Mouse (Mus musculus) c-Kit-positive CD71-positive TER-119-negative erythroid progenitor cells, embryonic 14.5 days (primary cell): Measurements from ENCODE around the gene Usp39.

ENCODE experiments used
- DNase-seq: peaks from one replicate; pipeline ENCODE4 v3.0.0-alpha.2; 2013; ENCODE audit warnings: low read depth

Gene Usp39

DNA sequence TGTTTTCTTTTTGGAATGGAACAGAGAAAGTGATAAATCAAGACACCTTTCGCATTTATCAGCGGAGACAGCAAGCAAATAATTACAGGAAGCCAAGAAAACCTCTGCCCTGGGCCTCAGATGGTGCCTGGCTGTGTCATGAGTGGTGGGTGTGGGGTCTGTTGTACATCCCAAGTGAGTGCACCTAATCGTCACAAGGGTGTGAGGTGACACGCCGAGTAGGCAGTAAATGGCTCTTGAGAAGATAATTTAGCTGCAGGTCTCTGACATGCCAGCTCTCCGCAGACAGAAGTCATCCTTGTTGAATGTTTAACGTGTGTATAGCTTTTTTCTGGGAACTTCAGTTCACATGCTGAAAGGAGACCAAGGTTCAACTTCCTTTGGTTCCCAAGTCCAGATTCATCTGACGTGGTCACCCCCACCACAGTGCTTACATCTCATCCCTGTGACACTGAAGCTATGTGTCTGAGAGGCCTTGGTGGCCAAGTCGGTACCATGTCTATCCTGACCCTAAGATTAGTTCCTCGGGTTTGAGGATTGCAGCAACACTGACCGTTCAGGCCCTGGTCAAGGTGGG is 42.5 kb downstream of the Usp39 start:
- no peak for DNase-seq

DNA sequence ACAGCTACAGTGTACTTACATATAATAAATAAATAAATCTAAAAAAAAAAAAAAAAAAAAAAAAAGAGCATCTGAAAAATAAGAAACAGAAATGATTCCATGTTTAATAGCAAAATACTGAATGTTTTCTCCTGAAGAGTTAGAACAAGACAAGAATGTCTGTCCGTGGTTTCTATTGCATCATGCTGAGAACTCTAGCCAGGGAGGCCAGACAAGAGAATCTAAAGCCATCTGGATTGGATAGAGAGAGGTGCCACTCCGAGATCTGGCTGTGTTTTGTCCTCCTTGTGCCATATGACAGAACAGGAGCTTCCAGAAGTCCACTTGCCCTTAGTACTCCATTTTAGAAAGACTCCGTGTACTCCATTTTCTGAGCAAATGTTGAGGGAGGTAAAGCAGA is 47.2 kb downstream of the Usp39 start:
- DNase-seq, result no peak

DNA sequence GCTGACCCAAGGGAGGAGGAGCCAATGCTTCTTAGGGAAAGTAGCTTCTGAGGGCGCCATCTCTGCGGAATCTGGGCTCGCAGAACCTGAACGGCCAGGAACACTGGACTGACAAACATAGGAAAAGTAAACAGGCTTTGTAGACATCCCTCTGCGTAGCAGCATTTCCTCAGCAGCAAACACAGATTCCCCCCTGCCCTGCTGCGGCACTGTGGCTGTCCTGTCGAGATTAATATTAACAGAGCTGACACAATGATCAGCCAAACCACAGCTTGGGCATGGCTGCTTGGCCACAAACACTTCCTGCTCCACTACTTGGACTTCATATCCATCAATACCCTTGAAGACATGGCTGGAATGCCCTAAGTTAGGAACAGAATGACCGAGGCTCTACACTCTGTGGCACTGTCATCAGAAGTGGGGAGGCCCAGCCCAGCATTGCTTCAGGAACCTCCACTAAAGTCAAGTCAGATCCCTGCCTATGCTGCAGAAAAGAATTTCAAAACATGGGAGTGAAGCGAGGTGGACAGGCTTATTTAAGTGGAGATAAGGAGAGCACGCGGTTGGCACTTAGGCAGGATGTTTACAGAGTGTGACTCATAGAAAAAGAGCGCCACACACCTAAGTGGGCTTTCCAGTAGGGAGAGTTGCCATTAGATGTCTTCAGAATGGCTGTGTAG is 51.9 kb downstream of the Usp39 start:
- DNase-seq, result no peak

DNA sequence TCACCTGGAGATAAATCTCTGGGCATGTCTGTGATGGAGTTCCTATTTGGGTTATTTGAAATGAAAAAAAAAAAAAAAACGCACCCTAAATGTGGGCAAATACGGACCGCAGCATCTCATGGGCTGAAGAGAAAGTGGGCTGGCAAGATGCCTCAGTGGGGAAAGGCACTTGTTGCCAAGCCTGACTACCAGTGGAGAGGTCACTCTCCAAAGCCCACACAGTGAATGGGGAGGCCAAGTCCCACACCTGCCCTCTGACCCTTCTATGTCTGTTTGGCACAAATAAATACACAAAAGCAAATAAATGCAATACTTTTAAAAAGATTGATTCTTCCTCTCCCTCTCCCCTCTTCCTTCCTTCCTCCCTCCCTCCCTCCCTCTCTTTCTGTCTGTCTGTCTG is 55.5 kb downstream of the Usp39 start:
- no peak for DNase-seq

DNA sequence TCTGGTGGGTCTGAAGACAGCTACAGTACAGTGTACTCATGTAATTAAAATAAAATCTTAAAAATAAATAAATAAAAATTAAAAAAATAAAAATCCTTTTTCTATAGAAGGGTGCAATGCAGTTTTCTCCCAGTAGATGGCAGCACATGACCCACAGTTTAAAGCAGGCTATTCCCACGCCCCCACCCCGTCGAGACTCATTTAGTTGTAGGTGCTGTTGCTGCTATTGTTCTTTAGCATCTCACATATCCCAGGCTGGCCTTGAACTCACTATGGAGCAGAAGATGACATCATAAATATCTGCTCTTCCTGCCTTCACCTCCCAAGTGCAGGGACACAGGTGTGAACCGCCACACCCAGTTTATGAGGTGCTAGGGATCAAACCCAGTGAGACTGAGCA is 61.1 kb downstream of the Usp39 start:
- no peak for DNase-seq

DNA sequence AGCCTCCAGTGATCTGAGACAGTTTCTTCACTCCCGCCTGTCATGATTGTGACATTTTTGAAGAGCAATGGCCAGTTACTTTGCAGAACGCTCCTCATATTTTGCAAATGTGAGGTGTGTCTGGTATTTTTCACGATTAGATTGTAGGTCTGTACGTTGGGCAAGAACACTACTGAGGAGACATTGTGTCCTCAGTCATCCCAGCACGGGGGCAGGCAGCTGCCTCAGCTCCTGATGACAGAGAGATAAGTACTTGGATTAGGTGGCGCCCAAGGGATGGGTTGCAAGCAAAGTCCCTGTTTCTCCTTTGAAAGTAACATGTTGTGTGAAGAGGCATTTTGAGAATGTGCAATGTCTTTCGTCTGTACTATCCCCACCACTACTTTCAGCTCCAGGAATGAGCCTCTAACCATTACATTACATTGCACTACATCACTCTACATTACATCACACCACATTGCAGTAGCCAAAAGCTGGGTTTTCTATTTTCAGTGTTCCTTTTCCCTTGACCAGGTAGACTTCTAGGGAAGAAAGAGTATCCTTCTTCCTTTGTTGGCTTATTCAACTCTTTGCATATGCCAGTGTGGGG is 64.5 kb downstream of the Usp39 start:
- peak; percentile 48 for DNase-seq

DNA sequence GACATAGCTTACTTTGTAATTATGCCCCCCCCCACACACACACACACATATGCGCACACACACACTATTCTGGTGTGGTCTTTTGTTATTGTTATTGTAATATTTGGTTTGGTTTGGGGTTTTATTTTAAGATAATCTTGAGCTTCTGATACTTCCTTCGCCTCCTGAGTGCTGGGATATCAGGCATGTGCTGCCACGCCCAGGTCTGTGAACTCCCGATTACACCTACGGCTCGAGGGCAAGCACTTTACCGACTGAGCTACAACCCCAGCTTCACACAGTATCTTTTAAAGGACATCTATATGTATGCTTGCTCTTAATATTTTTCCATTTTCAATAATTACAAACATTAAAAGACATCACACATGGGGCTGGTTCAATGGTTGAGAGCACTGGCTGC is 65.5 kb downstream of the Usp39 start:
- peak; percentile 86 for DNase-seq

DNA sequence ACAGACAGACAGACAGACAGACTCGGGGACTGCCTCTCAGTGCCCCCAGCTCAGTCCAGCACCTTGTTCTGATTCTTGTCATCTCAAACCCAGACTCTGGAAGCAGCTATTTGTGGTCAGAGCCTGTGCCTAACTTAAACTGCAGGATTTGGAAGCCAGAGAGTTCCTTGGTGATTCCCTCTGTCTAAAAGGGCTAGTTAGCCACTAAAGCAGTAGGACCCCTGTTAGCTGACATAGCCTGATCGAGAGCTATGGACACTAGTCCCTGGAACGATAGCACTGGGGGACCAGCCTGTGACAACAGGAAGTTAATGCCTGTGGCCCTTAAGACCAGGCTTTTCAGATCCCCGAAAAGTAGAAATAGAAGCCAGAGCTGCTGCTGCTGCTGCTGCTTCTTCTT is 66.1 kb downstream of the Usp39 start:
- no peak for DNase-seq

DNA sequence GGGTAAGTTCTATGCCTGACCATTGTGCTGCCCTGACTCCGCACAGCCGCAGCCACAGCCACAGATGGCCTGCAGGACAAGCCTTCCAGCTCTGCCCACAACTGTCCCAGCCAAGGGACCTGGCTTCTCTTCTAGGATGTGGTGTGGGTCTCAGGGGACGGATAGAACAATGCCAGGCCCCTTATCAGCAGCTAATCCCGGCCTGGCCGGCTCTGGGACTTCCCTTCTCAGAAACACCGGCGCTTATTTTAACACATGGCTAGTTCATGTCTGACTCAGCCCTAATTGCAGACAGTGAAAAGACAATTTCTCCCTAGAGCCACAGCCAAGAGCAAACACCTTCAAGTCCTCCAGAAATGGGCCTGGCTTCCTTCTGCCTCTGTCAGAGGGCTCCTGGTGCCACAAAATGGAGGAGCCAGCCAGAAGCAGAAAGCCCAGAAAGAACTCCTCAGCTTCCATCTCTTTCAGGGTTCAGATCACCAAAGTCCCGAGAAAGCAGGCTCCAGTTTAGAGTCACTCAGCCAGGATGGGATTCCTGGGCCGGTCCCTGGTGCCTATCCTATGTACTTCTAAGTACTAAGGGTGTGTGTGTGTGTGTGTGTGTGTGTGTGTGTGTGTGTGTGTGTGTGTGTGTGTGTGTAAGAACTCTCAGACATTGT is 67.3 kb downstream of the Usp39 start:
- DNase-seq, result no peak

DNA sequence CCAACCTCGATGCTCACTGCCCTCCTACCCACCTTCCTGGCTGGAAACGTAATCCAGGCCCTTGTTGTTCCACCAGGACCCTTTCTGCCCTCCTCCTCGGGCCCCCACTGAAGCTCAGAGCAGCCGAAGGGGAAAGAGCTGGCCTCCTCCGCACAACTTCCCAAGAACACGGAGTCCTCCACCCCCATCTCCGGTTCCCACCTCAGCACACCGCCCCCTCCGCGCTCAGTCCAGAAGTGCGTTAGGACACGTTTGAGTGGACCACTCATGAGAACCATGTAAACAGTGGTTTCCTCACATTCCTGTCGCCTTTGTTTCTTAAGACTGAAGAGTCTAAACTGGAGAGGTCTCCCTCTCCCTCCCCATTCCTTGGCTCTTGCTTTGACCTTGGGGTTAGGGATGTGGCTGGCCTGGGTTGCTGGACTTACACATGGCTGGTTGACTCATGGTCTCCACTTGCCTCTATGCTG is 68.0 kb downstream of the Usp39 start:
- no peak for DNase-seq

DNA sequence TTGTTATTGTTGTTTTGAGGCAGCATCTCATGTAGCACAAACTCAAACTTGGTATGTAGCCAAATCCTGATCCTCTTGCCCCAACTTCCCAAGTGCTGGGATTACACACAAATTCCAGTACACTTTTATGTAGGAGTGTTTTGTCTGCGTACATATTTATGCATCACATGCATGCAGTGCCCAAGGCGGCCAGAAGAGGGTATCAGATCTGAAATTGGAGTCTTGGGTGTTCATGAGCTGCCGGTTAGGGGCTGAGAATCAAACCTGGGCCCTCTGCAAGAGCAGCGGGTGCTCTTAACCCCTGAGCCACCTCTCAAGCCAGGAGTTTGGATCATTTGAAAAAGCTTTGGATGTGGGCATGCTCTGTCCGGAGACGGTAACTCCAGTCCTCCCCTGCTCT is 68.8 kb downstream of the Usp39 start:
- DNase-seq, result no peak

DNA sequence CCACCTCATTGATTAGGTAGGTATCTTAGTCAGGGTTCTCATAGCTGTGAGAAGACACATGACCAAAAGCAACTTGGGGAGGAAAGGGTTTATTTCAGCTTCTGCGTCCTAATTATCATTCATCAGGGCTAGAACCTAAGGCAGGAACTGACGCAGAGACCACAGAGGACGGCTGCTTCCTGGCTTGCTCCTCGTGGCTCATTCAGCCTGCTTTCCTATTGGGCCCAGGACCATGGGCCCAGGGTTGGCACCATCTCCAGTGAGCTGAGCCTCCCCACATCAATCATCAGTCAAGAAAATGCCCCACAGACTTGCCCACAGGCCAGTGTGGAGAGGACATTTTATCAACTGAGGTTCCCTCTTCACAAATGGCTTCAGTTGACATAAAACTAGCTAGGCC is 69.5 kb downstream of the Usp39 start:
- DNase-seq, result no peak

DNA sequence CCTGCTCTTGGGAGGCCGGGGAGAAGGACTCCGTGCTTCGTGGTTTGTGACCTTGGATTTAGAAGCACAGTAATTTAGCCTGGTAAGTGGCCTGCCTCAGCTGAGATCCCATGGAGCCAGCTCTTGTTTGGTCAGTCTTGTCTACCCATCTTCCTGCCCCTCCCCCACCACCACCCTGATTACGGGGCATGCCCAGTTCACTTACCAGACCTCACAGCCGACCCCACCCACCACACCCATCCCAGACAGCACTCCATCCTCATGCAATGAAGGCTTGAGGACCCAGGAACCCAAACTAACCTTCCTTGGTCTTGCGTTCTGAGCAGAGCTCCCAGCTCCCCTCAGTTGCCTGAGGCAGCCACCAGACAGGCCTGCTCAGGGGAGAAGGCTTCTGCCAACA is 71.8 kb downstream of the Usp39 start:
- no peak for DNase-seq

DNA sequence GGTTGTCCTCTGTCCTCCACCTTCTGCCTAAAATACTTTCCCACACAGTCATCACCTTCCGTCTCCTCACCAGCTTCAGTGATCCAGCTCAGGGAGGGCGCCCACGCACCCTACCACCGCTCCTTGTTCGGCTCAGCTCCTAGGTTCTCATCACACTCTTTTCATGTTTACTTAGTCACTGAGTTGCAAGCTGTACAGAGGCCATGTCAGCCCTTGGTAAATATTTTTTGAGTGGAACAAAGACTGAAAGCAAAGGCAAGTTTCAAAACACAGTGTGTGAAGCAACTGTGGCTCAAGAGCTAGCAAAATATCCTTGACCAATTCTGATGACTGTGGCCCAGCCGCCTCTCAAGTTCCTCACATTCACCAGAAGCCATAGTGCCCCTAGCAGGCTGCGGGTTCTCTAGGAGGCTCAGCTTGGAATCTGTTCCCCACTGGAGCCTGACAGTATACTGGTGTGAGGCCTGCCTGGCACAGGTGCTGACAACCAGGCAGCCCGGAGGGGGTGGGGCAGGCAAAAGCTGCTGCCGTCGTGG is 72.8 kb downstream of the Usp39 start:
- DNase-seq, result no peak

DNA sequence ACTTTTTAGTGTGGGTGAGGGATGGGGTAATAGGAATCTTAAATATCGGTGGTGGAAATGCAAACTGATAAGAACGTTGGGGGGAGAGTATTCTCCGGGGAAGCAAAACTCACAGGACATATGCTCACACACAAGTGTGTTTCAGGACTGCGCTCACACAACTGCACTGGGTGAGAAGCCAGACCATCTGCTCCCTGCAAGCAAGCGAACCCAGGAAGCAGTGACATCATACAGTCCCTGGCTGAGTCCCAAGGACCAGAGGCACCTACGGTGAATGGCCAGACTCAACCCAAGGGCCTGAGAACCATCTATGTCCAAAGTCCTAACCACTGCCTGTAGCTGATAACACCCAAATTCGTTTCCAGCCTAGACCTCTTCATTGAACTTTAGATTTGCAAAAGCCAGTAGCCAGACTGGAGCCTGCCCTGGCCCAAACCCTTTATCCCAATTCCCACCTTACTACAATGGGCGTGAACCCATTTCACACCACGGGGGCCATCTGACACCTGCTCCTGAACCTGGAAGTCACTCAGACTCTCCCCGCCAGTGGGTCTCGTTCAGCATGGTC is 73.9 kb downstream of the Usp39 start:
- DNase-seq, result no peak

DNA sequence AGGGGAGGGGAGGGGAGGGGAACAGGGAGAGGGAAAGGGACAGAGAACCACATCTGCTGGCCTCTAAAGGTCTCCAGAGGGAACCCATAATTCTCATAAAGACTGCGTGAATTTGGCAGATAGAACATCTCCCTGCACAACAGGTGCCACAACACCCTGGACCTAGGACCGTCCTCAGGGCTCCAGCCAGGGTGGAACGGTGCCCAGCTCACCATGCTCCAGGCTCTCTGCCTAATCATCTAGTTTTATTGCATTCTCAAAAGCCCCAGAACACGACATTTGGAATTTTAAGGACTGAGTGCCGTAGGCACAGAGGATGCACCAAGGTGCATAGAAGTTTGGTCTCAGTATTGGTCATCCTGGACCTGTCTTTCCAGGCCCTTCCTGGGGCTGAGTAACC is 74.7 kb downstream of the Usp39 start:
- no peak for DNase-seq
